Mouse (Mus musculus): ENCODE results near the gene Styk1.

Styk1 gene

DNA sequence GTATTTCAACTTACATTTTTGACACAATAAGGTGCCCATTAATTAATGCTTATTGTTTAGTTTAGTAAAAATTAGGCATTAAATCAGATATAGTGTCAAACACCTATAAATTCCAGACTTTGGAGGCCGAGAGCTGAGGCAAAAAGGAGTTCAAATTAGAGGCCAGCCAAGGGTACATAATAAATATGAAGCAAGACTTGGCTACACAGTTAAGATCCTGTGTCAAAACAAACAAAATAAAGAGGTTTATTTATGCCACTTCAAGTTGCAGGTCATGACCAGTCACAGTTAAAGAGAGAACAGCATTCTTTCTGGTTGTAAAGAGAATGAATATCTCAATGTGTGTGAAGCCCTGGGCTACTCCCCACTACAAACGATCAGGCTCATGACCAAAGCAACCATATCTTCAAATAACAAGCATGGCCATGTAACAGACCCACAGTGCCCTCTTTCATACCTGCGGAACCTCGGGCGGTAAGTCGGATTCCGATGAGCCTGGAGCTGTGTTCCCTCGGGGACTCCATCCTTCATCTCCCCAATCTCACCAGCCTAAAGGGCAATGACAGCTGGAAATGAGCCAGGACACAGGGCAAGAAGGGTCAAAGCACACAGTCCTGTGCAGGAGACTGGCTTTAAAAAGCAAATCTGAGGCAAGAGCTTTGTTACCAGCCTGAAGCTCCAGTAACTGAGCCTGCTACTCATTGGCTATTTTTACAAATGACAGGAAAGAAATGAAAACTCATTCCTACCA is 16.6 kb upstream of the Styk1 start:
- no peak for DNase-seq (ENCODE audit: low read depth, low spot score)

DNA sequence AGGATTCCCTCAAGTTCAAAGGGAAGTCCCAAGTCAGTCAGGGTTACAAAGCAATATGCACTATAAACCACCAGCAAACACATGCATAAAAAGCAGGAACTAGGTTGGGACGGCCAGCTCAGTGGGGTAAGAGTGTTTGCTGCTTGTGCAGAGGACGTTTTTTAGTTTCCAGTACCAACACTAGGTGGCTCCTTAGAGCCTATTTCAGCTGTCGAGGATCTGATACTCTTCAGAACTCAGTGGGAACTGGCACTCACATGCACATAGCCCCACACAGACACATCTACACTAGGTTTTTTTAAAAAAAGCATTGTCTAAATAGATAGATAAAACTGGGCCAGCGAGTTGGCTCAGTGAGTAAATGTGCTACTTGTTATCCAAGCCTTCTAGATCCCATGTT is 13.7 kb upstream of the Styk1 start:
- DNase-seq (ENCODE audit: low read depth, low spot score), result peak; percentile 75

DNA sequence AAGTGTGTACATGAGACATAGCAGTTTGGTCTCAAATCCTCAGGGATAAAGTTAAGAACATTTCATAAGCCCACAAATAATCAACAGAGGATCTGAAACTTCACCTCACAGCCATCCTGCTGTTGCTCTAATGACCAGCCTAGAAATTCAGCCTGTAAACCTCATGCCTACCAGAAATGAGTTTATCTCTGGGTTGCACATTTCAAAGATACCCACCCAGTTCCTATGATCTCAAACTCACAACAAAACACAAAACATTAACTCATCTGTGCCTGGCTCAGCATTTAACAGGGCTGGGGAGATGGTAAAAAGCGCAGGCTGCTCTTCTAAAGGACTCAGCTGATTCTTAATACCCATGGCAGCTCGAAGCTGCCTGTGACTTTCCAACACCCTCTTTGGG is 11.0 kb upstream of the Styk1 start:
- no peak for DNase-seq (ENCODE audit: low read depth, low spot score)

DNA sequence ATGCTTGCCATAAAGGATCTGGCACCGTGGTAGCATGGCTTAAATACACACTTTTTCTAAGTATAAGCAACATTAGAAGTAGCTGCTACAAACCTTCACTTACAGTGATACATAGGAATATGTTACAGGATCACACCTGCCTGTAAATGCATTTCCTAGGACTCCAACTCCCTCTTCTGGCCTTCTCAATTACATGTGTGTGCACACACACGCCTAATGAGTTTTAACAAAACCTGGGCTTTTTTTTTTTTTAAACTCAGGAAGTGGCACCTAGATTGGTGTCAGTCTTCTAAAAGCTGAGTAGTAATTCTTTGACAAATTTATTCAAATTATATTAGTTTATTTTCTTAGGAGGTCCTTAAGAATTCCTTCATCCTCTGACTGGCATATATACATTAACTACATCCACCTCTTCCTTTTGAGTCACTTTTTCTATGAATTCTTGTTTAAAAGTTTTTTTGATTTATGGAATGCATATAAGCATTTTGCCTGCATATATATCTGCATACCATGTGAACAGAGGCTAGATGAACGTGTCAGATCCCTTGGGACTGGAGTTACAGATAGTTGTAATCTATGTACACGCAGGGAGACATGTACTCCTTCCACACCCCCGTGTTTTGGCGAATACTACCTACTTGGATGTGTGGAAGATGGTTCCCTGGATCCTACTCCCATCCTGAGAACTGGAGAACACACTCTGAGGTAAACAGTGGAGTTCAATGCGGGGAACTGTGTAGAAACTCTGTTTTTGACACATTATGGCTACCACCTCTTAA is 9.8 kb upstream of the Styk1 start:
- DNase-seq (ENCODE audit: low read depth, low spot score), result no peak

DNA sequence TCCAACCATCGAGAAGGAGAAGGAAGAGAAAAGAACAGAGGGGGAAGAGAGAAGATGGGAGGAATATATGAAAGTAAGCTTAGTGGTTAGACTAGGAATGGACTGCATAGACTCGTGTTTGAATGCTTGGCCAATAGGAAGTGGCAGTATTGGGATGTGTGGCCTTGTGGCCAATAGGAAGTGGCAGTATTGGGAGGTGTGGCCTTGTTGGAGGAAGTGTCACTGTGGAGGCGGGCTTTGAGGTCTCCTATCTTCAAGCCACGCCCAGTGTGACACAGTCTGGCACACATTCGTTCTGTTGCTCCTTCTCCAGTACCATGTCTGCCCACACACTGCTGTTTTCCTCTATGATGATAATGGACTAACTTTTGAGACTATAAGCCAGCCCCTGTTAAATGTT is 7.3 kb upstream of the Styk1 start:
- DNase-seq (ENCODE audit: low read depth, low spot score), result peak; percentile 58

DNA sequence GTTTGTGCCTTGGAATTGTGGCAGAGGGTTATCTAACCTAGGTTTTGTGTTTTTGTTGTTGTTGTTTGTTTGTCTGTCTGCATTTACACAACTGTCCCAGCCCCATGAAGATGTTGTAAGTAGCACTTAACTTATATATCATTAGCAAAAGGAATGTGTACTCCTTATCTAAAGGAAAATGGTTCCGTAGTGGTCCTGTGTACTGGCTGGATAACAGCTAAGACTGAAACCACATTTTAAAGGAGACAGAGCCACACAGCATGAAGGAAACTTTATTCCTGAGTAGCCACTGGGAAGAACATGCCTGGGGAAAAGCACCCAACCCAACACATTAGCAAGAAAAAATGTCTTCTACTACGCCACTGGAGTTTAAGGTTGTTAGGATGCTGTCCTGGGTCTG is 6.1 kb upstream of the Styk1 start:
- no peak for DNase-seq (ENCODE audit: low read depth, low spot score)

DNA sequence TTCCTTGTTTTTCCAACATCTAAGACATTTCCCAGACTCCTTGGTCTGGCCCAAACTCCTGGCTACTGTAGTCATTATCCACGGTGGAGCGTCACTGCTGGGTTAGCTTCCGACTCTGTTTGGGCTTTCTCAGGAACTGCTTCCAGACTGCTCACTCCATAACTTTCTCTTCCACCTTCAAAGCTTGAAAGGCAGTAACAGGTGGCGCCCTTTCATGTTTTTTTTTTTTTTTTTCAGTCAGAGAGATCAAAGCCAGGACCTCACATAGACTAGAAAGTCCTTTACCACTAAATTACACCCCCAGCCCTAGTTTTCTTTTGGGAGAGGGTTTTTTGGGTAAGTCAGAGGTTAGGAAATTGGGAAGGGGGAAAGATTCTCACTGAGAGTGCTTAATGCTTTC is 1.5 kb upstream of the Styk1 start:
- no peak for DNase-seq (ENCODE audit: low read depth, low spot score)

DNA sequence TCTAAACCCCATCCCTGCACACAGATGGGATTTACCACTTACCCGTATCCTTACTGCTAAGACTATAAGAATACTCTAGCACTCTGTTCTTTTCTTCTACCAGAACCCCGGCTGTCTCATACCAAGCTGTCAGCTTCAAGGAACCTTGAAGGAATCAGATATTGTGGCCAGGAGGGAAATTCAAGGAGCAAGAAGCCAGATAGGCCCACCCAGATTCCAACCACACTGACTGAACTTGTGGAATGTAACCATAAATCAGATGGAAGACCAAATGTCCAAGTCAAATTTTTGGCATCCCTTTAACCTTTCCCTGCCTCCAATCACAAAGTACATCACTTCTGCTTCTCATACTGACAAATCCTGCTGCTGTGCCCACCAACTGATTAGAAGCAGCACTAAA is 6.4 kb downstream of the Styk1 start:
- DNase-seq (ENCODE audit: low read depth, low spot score), result peak; percentile 95

DNA sequence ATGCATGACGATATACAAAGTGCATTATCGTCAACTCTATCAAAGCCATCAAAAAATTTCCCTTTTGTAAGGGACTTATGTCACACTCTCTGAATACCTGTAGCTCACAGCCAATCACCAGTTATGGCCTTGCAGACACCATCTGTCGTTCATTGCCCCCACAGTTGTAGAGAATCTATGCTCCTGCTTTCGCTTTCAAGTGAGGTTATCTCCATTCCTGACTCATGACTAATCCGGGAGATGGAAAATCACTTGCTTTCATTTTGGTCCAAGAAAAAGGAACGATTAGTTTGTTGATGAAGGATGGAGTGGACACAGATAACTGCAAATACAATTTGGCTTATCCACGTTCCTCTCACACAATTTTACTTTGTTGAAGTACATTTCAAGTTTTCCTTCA is 9.1 kb downstream of the Styk1 start:
- peak; percentile 64 for DNase-seq (ENCODE audit: low read depth, low spot score)

DNA sequence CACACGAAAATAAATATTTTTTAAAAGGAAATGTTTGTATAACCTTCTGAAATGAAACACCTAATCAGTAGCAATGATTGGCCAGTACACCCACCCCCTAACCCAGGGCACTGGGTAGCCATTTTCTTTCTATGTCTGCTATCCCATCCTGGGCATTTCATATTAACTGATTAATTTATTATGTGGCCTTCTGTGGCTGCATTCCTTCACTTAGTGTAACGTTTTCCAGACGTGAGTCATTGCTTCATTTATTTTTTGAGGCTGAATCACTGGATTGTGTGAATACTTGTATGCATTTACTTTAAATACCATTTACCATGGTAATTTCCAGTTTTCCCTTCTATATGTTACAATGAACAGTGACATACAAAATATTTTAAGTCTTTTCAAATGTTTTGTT is 13.3 kb downstream of the Styk1 start:
- DNase-seq (ENCODE audit: low read depth, low spot score), result peak; percentile 85

DNA sequence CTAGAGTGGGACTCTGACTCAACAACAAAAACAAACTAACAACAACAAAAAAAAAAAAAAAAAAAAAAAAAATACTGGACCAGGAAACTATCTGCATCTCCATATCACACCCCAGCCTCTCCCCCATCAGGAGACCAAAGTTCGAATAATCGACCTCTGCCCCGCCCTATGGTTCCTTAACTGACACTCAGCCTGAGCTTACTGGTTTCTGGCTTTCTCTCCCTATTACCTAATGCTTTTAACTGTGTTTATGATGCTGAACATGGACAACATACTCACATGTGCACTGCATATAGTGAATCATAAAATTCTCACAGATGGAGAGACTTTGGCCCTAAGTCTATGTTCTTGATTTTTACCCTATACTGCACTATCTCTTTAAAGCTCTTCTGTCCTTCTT is 14.1 kb downstream of the Styk1 start:
- DNase-seq (ENCODE audit: low read depth, low spot score), result peak; percentile 51

DNA sequence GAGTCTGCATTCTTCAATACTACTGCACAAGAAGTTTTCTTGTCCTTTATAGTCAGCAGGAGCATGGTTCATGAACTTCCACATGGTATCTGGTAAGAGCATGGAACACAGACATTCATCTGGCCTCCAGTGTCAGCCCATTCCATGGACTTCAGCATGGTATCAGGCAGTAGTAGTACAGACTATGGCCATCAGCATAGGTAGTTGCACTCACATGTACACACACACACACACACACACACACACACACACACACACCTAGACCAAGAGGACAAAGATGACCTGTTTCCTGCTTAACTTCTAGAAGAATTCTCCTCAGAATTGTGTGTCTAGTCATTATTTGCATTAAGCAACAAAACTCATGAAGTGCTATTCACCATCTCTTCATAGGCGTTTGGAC is 14.6 kb downstream of the Styk1 start:
- DNase-seq (ENCODE audit: low read depth, low spot score), result no peak

DNA sequence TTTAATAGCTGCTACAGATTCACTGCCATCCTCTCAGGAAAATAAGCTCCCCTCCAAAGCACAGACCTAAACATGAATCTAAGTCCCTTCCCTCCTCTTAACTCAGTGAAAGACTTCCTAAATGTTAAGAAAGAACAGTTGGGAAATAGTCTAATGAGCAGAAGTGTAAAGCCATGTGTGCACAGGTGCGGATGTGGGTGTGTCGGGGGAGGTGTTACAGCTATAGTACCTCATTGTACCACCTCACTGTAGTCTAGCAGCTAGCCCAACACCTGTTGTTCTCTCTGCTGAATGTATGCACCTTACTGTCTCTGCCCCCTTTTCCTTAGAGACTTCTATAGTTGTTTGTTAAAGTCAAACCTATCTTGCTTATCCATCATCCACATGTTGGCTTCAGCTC is 26.3 kb downstream of the Styk1 start:
- DNase-seq (ENCODE audit: low read depth, low spot score), result no peak

DNA sequence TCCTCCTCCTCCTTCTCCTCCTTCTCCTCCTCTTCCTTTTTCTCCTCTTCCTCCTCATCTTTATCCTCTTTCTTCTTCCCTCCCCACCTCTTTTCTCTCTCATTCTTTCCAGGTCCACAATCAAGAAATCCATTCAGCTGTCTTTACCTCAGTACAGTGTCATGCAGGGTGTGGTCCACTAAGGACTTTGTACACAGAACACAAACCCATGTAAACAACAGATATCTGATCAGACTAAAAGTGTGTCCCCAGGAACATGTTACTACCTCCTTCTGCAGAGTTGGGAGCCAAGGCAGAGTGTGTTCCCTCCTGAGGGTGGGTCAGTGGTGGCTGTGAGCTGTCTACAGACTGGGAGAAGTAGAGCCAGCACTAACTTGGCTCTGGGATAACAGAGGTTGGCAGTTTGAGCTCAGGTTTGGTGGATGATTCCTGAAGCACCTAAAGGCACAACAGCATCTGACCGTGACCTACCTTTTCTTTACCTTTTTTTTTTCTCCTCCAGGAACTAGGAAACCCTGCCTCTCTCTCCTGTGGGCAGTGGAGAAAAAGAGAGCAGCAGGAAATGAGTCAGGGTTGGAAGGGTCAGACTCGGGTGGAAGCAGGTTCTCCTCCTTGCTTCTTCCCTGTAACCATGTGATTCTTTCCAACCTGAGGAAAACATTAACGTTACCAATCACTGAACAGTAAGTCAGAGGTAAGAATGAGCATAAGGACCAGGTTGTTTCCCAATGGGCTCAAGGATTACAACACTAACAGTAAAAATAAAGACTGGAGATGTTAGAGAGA is 31.4 kb downstream of the Styk1 start:
- DNase-seq (ENCODE audit: low read depth, low spot score), result peak; percentile 38

DNA sequence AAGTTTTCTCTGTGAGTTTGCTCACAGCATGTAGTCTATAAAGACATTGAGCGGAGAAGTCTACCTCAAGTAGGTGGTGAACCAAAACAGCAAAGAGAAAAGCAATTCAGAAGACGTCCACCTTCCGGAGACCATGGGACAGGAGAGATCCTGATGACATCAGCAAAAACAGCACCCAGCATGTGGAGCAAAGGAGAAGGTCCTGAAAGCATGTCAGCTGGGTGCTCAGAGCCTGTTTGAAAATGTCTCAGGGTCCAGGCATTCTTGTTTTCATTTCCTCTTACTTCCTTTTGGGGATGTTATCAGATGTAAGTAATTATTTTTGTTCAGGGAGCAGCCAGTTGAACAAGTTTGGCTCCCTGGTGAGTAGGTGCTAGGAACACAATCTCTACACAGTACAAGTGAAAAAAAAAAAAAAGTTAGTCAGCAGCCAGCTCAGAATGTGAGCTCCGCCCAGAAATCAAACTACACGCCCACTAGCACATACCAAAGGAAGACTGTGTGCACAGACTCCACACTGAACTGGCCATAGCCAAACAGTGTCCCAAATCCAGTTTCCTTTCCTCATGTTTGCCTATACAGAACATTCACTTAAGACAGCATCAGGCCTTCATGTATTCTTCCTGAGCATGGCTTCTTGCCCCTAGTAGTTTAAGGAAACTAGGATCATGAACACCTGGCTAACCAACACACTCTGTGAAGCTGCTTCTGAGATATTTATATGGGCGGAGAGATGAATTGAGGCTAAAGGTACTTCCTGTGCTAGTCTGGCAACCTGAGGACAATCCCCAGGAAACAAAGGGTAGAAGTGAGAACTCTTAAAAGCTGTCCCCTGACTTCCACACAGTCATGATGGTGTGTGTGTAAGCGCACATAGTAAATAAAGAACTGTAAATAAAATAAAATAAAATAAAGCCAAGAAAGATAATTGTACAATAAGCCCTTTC is 37.0 kb downstream of the Styk1 start:
- DNase-seq (ENCODE audit: low read depth, low spot score), result peak; percentile 83

DNA sequence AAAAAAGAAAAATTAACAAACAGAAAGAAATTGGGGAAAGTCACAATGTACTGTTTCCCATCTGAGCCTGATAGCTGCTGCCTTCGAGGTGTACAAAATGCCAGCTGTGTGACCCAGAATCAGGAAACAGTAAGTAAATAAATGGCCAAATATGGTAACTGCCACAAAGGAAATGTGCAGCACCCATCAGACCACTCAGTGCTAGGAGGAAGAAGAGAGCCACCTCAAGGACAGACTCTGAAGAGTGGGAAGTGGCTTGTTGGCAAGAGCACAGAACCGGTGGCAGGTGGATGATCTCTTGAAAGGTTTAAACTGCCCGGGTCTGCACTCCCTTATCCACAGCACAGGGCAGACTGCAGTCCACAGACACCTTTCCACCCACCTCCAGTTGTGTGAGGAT is 45.4 kb downstream of the Styk1 start:
- DNase-seq (ENCODE audit: low read depth, low spot score), result no peak

DNA sequence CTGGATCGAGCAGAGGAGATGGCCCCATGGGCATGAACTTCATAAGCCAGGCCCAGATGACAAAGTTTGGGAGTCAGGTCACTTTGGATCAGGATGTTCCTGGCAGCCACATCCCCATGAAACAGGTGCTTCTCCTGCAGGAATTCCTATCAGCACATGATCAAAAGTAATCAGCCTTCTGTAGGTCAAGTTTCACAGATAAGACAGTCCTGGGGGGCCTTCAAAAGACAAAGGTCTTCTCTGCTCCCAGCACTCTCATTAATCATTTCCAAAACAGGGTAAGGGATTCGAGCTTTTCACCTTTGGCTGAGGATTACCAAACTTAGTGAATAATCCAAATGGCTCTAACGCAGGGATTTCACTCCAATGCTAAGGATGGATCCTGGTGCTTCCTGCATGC is 48.6 kb downstream of the Styk1 start:
- no peak for DNase-seq (ENCODE audit: low read depth, low spot score)

DNA sequence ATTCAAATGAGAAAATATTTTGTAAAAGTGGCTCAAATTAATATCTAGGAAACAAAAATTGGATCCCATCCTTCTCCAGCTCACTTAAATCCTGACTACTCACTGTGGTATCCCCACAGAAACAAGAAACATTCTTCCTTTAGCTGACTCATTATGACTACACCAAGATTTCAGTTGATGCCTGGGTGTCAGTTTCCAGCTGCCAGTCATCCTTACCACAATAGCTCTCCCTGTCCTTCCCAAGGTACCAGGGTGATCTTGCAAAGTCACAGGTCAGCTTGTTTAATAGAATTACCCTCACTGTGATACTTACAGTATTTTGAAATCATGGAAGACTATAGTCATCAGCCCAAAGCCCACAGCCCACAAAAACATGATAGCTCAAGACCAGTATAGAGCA is 54.9 kb downstream of the Styk1 start:
- DNase-seq (ENCODE audit: low read depth, low spot score), result peak; percentile 93

DNA sequence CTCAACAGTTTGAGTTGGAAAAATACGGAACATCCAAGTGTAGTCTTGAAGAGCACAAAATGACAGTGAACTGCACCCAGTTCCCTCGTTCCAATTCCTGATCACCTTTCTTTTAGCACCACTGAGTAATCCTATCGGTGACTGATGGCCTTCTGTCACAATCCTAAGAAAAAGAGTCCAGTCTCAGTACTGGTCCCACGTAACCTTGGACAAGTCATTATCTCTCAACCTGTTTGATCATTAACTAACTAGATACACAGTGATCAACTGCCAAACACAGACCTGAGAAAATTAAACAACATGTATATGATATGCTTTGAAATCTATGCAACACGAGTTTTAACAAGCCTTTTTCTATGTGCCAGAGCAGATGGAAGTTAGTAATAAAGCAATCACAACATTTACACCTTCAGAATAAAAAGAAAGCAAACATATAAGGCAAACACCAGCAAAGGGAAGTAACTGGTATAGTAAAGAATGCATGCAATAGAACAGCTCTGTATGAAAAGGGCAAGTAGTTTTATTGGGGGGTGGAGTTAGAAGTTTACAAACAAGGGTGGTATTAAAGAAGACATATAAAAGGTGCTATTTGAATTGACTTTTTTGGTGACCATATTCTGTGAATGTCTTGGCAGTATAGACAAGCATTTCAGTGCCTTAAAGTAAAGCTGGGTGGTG is 58.8 kb downstream of the Styk1 start:
- no peak for DNase-seq (ENCODE audit: low read depth, low spot score)

DNA sequence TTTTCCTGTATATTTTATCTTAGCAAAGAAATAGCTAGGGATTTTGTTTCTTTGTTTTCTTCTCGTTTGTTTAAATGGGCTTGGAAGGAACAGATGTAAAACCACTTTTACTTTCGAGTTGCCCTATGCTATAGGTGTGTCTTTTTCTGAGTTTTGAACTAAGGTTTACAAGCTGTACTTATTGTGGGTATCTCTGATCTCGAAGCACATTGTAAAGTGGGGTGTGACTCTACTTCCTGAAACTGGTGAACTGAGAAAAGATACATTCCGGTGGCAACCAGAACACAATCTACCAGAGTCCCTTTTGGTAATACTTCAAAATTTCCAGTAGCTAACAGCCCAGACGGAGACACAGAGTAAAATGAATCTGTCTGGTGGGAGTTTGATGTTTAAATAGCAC is 59.5 kb downstream of the Styk1 start:
- no peak for DNase-seq (ENCODE audit: low read depth, low spot score)

All from 3T3-L1 (cell line).